Mouse (Mus musculus) thymus, adult 2 months (tissue): ENCODE data around the gene Atp6v0a4.

ENCODE experiments used
- CTCF ChIP-seq: fragments of 200-500 bp; IDR thresholded peaks from 2 replicates; pipeline ENCODE4 v1.5.1; 2012; ENCODE audit warnings: mild to moderate bottlenecking, control low read depth, low read length, moderate library complexity, borderline replicate concordance; ENCODE audit not compliant: control insufficient read depth, poor library complexity, insufficient read depth; ENCODE audit errors: extremely low read depth
- POLR2A ChIP-seq: fragments of 200-500 bp; IDR thresholded peaks from 2 replicates; pipeline ENCODE4 v1.6.1; 2012; ENCODE audit warnings: mild to moderate bottlenecking, low read length, control low read depth, moderate library complexity; ENCODE audit not compliant: control insufficient read depth, poor library complexity, insufficient read depth; ENCODE audit errors: extremely low read depth

DNA sequence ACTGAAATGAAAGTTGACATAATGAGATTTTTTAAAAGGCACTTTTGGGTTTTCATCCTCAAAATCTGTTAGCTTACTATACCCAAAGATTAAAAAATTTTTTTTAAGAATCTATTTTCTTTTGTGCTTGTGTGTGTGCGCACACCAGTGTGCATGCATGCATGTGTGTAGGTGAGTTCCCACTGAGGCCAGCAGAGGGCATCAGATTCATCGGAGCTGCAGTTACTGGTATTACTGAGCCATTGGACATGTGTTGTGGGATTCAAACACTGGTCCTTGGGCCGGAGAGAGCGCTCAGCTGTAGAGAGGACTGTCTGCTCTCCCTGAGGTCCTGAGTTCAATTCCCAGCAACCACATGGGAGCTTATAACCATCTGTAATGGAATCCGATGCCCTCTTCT, 5.5 kb upstream of the Atp6v0a4 start:
- no peak for TF ChIP-seq POLR2A
- no peak for TF ChIP-seq CTCF
